Mouse (Mus musculus) adrenal gland, adult 2 months (tissue): ENCODE measurements at regions not wholly inside any gene's neighbourhood (a gene's known extent, or its start where the extent isn't known, plus 50 kb on each side); places are given as distances from the start of the nearest gene placed in this dataset.

Experiments
- DNase-seq: peaks from one replicate; pipeline ENCODE4 v3.0.0; 2021

- DNase-seq: no peak
Observed at GRCm38 (mm10) chr1:57272593-57272992, 104.8 kb upstream of the 1700066M21Rik start.

GRCm38 (mm10) chr1:57281549-57281948 is 95.9 kb upstream of the 1700066M21Rik start:
- no peak for DNase-seq

DNA sequence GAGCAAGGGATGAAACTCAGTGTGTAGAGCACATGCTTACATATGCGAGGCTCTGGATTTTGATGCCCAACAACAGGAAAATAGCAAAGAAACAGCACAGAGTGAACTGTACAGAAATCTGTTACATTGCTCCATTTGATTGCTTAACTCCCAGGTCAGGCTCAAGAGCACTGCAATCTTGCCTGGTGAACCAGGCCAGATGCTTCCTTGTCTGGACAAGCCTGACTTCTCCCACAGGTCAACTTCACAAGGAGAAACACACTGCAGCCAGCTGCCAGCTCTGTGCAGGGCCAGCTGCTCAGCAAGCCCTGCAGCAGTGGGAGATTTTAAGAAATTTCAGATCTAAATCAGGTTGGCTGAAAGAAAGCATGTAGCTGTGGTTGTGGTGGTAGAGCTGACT is 81.2 kb upstream of the 1700066M21Rik start:
- no peak for DNase-seq

- DNase-seq: no peak
Observed at GRCm38 (mm10) chr1:57298557-57298956, 78.9 kb upstream of the 1700066M21Rik start.

DNA sequence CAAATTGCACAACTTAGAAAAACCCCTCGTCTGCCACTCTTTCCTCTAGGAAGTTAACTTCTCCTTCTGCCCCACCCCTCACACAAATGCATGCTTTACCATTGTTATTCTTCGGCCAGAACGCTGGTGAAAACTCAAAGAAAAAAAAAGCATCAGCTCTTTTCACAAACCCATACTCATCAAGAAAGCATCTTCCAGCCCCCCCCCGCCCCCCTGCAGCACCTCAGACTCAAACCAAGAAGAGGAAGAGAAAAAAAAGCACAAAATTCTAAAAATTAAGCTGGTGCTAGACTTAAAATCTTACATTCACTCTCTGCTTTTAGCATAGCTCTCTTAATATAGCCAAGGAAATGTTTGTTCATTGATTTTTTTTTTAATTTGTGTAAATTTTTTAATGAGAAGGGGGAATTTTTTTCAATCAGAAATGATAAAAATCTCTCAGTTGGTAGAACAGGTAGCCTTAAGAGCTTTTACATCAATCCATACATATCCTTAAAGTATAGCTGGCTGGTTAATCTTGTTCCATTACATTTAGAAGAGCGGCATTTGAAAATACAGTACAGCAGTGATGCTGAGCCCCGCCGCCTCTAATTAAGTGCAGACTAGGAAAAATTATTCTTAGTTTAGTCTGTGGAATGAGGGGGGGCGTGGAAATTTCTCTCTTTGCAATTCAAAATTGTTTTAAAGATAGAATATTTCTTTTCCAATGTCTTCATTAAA is 76.0 kb upstream of the 1700066M21Rik start:
- DNase-seq: no peak

GRCm38 (mm10) chr1:57301980-57302331 is 75.5 kb upstream of the 1700066M21Rik start:
- no peak for DNase-seq

GRCm38 (mm10) chr1:57304757-57305156 is 72.7 kb upstream of the 1700066M21Rik start:
- DNase-seq: no peak

GRCm38 (mm10) chr1:57322535-57322934 is 54.9 kb upstream of the 1700066M21Rik start:
- DNase-seq: no peak

DNA sequence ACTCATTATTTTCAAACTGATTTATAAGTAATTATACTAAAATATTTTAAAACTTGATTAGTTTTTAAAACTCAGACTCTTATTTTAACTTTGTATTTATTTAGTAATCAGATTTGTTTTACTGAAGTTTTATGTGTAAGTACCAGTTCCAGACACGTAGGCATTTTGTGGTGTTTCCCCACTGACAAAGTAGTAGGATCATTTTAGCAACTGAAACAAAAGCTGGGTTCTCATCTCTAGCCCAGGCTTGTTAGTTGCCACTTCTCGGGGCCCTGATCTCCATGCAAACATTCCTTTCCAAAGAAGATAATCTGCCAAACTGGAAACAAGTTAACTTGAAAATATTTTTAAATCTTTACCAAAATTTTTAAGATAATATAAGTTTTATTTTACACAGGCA is 54.3 kb upstream of the 1700066M21Rik start:
- DNase-seq: no peak

DNA sequence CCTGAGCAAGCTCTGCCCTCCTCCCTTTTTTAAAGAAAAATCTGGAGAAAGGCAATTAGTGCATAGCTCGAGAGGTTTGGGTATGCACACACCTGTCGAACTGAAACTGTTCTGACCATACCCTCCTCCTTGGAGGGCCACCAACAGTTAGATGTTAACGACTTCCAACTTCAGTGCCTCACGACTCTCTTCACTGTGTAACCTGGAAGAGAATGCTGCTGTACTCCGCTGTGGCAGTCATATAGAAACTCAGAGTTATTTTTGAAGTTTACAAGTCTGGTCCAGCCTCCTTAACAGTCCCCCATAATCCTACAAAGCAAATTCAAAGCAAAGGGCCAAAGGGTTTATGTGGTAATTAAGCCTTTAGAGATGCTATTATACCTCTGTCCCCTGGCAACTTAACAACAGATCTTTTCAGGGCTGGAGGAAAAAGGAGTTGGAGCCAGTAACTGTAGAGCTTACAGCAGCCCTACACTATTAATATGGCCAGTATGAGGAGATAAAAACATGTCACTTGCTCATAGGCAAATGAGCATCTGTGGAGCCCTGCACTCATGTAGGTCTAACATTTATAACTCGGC is 51.7 kb upstream of the 1700066M21Rik start:
- no peak for DNase-seq
